Mouse (Mus musculus): ENCODE data around the gene Slc9a6. TPM values are rescaled to one million over a fixed set of nuclear protein-coding genes. Genes with fewer than 3 reads are reported as not detected.

Slc9a6 gene
- polyA plus RNA-seq, 1 experiment from 2014 or later: 11.0 TPM

- Histone ChIP-seq H3K9ac (ENCODE audit: low read depth, low read length) (no peak overlapping the region), H3K36me3 (ENCODE audit: control insufficient read depth, insufficient read depth, low read length) (no peaks in the 10 kb centered on the region), H3K4me3 (ENCODE audit: low read length) (no peak overlapping the region), H3K4me2 (ENCODE audit: low read depth, low read length) (no peak overlapping the region), H3K4me1 (ENCODE audit: control insufficient read depth, insufficient read depth, low read length) (no peaks in the 10 kb centered on the region), H3K9me3 (ENCODE audit: control insufficient read depth, low read length) (no peaks in the 10 kb centered on the region), H3K27me3 (replicated peaks; ENCODE audit: control insufficient read depth, insufficient read depth, low read length) (no peaks in the 10 kb centered on the region), H3K27ac (ENCODE audit: low read length) (no peak overlapping the region)
- WGBS: 86% methylated on average over 2 of the region's 2 CpGs
- no peak for ATAC-seq
Measured at GRCm38 (mm10) chrX:56615236-56615635, 5.7 kb downstream of the Slc9a6 start.

GRCm38 (mm10) chrX:56636185-56636584 is 26.6 kb downstream of the Slc9a6 start:
- ATAC-seq: no peak
- no peak overlapping the region for H3K4me2 ChIP-seq (ENCODE audit: low read depth, low read length)
- no peaks in the 10 kb centered on the region for H3K9me3 ChIP-seq (ENCODE audit: control insufficient read depth, low read length)
- H3K4me1 ChIP-seq (ENCODE audit: control insufficient read depth, insufficient read depth, low read length): no peaks in the 10 kb centered on the region
- no peaks in the 10 kb centered on the region for H3K27me3 ChIP-seq (replicated peaks; ENCODE audit: control insufficient read depth, insufficient read depth, low read length)
- H3K9ac ChIP-seq (ENCODE audit: low read depth, low read length): no peak overlapping the region
- no peak overlapping the region for H3K4me3 ChIP-seq (ENCODE audit: low read length)
- no peaks in the 10 kb centered on the region for H3K36me3 ChIP-seq (ENCODE audit: control insufficient read depth, insufficient read depth, low read length)
- 85% methylated on average over 5 of the region's 5 CpGs for WGBS
- H3K27ac ChIP-seq (ENCODE audit: low read length): no peak overlapping the region

- Histone ChIP-seq H3K4me1 (ENCODE audit: control insufficient read depth, insufficient read depth, low read length) (no peaks in the 10 kb centered on the region), H3K4me2 (ENCODE audit: low read depth, low read length) (no peak overlapping the region), H3K9me3 (ENCODE audit: control insufficient read depth, low read length) (no peaks in the 10 kb centered on the region), H3K27ac (ENCODE audit: low read length) (no peak overlapping the region), H3K36me3 (ENCODE audit: control insufficient read depth, insufficient read depth, low read length) (no peaks in the 10 kb centered on the region), H3K4me3 (ENCODE audit: low read length) (no peak overlapping the region), H3K9ac (ENCODE audit: low read depth, low read length) (no peak overlapping the region), H3K27me3 (replicated peaks; ENCODE audit: control insufficient read depth, insufficient read depth, low read length) (no peaks in the 10 kb centered on the region)
- ATAC-seq: no peak
- whole genome bisulfite sequencing: 7% methylated on average over 1 of the region's 1 CpGs
Measured at GRCm38 (mm10) chrX:56640066-56640465, 30.5 kb downstream of the Slc9a6 start.

GRCm38 (mm10) chrX:56649549-56650354 is 40.2 kb downstream of the Slc9a6 start:
- no peak overlapping the region for H3K4me3 ChIP-seq (ENCODE audit: low read length)
- H3K9me3 ChIP-seq (ENCODE audit: control insufficient read depth, low read length): no peaks in the 10 kb centered on the region
- H3K27me3 ChIP-seq (replicated peaks; ENCODE audit: control insufficient read depth, insufficient read depth, low read length): no peaks in the 10 kb centered on the region
- ATAC-seq: no peak
- no peak overlapping the region for H3K27ac ChIP-seq (ENCODE audit: low read length)
- H3K4me1 ChIP-seq (ENCODE audit: control insufficient read depth, insufficient read depth, low read length): no peaks in the 10 kb centered on the region
- no peak overlapping the region for H3K9ac ChIP-seq (ENCODE audit: low read depth, low read length)
- H3K4me2 ChIP-seq (ENCODE audit: low read depth, low read length): no peak overlapping the region
- no peaks in the 10 kb centered on the region for H3K36me3 ChIP-seq (ENCODE audit: control insufficient read depth, insufficient read depth, low read length)
- 53% methylated on average over 7 of the region's 7 CpGs for WGBS

GRCm38 (mm10) chrX:56650355-56650652 is 40.7 kb downstream of the Slc9a6 start:
- whole genome bisulfite sequencing: 83% methylated on average over 2 of the region's 2 CpGs
- H3K4me3 ChIP-seq (ENCODE audit: low read length): no peak overlapping the region
- no peak overlapping the region for H3K27ac ChIP-seq (ENCODE audit: low read length)
- no peaks in the 10 kb centered on the region for H3K27me3 ChIP-seq (replicated peaks; ENCODE audit: control insufficient read depth, insufficient read depth, low read length)
- no peak for ATAC-seq
- H3K36me3 ChIP-seq (ENCODE audit: control insufficient read depth, insufficient read depth, low read length): no peaks in the 10 kb centered on the region
- no peaks in the 10 kb centered on the region for H3K9me3 ChIP-seq (ENCODE audit: control insufficient read depth, low read length)
- H3K4me2 ChIP-seq (ENCODE audit: low read depth, low read length): no peak overlapping the region
- no peaks in the 10 kb centered on the region for H3K4me1 ChIP-seq (ENCODE audit: control insufficient read depth, insufficient read depth, low read length)
- no peak overlapping the region for H3K9ac ChIP-seq (ENCODE audit: low read depth, low read length)

- Histone ChIP-seq H3K36me3 (ENCODE audit: control insufficient read depth, insufficient read depth, low read length) (no peaks in the 10 kb centered on the region), H3K4me3 (ENCODE audit: low read length) (no peak overlapping the region), H3K9ac (ENCODE audit: low read depth, low read length) (no peak overlapping the region), H3K4me2 (ENCODE audit: low read depth, low read length) (no peak overlapping the region), H3K4me1 (ENCODE audit: control insufficient read depth, insufficient read depth, low read length) (no peaks in the 10 kb centered on the region), H3K27me3 (replicated peaks; ENCODE audit: control insufficient read depth, insufficient read depth, low read length) (no peaks in the 10 kb centered on the region), H3K27ac (ENCODE audit: low read length) (no peak overlapping the region), H3K9me3 (ENCODE audit: control insufficient read depth, low read length) (no peaks in the 10 kb centered on the region)
- no peak for ATAC-seq
- WGBS: 69% methylated on average over 6 of the region's 6 CpGs
Measured at GRCm38 (mm10) chrX:56650885-56651284, 41.3 kb downstream of the Slc9a6 start.

GRCm38 (mm10) chrX:56651738-56652137 is 42.2 kb downstream of the Slc9a6 start:
- WGBS: 61% methylated on average over 7 of the region's 7 CpGs
- no peak overlapping the region for H3K4me3 ChIP-seq (ENCODE audit: low read length)
- no peak overlapping the region for H3K4me2 ChIP-seq (ENCODE audit: low read depth, low read length)
- no peaks in the 10 kb centered on the region for H3K4me1 ChIP-seq (ENCODE audit: control insufficient read depth, insufficient read depth, low read length)
- no peak overlapping the region for H3K27ac ChIP-seq (ENCODE audit: low read length)
- no peak overlapping the region for H3K9ac ChIP-seq (ENCODE audit: low read depth, low read length)
- no peaks in the 10 kb centered on the region for H3K9me3 ChIP-seq (ENCODE audit: control insufficient read depth, low read length)
- H3K27me3 ChIP-seq (replicated peaks; ENCODE audit: control insufficient read depth, insufficient read depth, low read length): no peaks in the 10 kb centered on the region
- no peaks in the 10 kb centered on the region for H3K36me3 ChIP-seq (ENCODE audit: control insufficient read depth, insufficient read depth, low read length)
- peak; percentile 55; the same call in 1 of the 2 replicates for ATAC-seq

- H3K9me3 ChIP-seq (ENCODE audit: control insufficient read depth, low read length): no peaks in the 10 kb centered on the region
Measured at GRCm38 (mm10) chrX:56655686-56656085, 46.1 kb downstream of the Slc9a6 start.

GRCm38 (mm10) chrX:56659286-56659685 is 49.7 kb downstream of the Slc9a6 start:
- H3K4me2 ChIP-seq (ENCODE audit: low read depth, low read length): no peak overlapping the region
- H3K9me3 ChIP-seq (ENCODE audit: control insufficient read depth, low read length): no peaks in the 10 kb centered on the region
- H3K9ac ChIP-seq (ENCODE audit: low read depth, low read length): no peak overlapping the region
- H3K36me3 ChIP-seq (ENCODE audit: control insufficient read depth, insufficient read depth, low read length): no peaks in the 10 kb centered on the region
- H3K27ac ChIP-seq (ENCODE audit: low read length): no peak overlapping the region
- H3K4me3 ChIP-seq (ENCODE audit: low read length): no peak overlapping the region
- no peaks in the 10 kb centered on the region for H3K27me3 ChIP-seq (replicated peaks; ENCODE audit: control insufficient read depth, insufficient read depth, low read length)
- no peak for ATAC-seq
- no peaks in the 10 kb centered on the region for H3K4me1 ChIP-seq (ENCODE audit: control insufficient read depth, insufficient read depth, low read length)
- WGBS: 69% methylated on average over 2 of the region's 2 CpGs

More at GRCm38 (mm10) chrX:56655686-56656085, 46.1 kb downstream of the Slc9a6 start:
- Histone ChIP-seq H3K4me3 (ENCODE audit: low read length) (no peak overlapping the region), H3K4me1 (ENCODE audit: control insufficient read depth, insufficient read depth, low read length) (no peaks in the 10 kb centered on the region), H3K27ac (ENCODE audit: low read length) (no peak overlapping the region), H3K27me3 (replicated peaks; ENCODE audit: control insufficient read depth, insufficient read depth, low read length) (no peaks in the 10 kb centered on the region), H3K4me2 (ENCODE audit: low read depth, low read length) (no peak overlapping the region), H3K36me3 (ENCODE audit: control insufficient read depth, insufficient read depth, low read length) (no peaks in the 10 kb centered on the region), H3K9ac (ENCODE audit: low read depth, low read length) (no peak overlapping the region)
- no peak for ATAC-seq
- WGBS: 54% methylated on average over 2 of the region's 2 CpGs

- no peak for ATAC-seq
- no peaks in the 10 kb centered on the region for H3K9me3 ChIP-seq (ENCODE audit: control insufficient read depth, low read length)
- no peak overlapping the region for H3K4me2 ChIP-seq (ENCODE audit: low read depth, low read length)
- WGBS: 88% methylated on average over 12 of the region's 12 CpGs
- H3K36me3 ChIP-seq (ENCODE audit: control insufficient read depth, insufficient read depth, low read length): no peaks in the 10 kb centered on the region
- no peaks in the 10 kb centered on the region for H3K27me3 ChIP-seq (replicated peaks; ENCODE audit: control insufficient read depth, insufficient read depth, low read length)
- no peak overlapping the region for H3K27ac ChIP-seq (ENCODE audit: low read length)
- H3K4me1 ChIP-seq (ENCODE audit: control insufficient read depth, insufficient read depth, low read length): no peaks in the 10 kb centered on the region
- no peak overlapping the region for H3K9ac ChIP-seq (ENCODE audit: low read depth, low read length)
- no peak overlapping the region for H3K4me3 ChIP-seq (ENCODE audit: low read length)
Measured at GRCm38 (mm10) chrX:56661143-56661542, 51.6 kb downstream of the Slc9a6 start.
